Mouse (Mus musculus): ENCODE measurements around the gene Faim2.

The Faim2 gene

DNA sequence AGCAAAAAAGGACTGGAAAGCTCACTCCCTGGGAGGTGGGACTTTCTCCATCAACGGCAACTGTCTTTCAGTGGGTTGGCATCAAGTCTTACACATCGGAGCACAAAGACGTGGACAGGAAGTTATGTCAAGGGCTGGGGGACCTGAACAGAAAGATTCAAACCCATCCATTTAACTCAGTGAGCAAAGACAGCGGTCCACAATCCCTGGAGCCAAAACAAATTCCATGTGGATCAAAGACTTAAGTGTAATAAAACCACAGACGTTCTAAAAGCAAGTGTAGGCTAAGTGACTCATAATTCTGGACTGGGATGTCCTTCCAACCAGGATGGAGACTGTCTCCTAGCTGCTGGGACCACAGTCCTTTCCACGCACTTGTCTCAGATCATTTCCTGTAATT lies 19.8 kb upstream of the Faim2 start:
- peaks cover 21% of the 10 kb centered on the region for H3K27me3 ChIP-seq (ENCODE audit: insufficient read depth, low read length)
- H3K4me3 ChIP-seq (replicated peaks; ENCODE audit: low read length), result no peak overlapping the region
- TF ChIP-seq NANOG (IDR thresholded peaks at IDR 0.05; ENCODE audit: borderline replicate concordance, low read length) (no peak), CTCF (conservative IDR thresholded peaks at IDR 0.05; ENCODE audit: low read length) (no peak), POU5F1 (IDR thresholded peaks at IDR 0.05; ENCODE audit: borderline replicate concordance, low read length) (no peak)
- peaks cover 52% of the 10 kb centered on the region for H3K4me1 ChIP-seq (replicated peaks; ENCODE audit: low read depth, low read length)
- no peaks in the 10 kb centered on the region for H3K9me3 ChIP-seq (ENCODE audit: low read length)
- no peaks in the 10 kb centered on the region for H3K36me3 ChIP-seq (ENCODE audit: insufficient read depth, low read length)

GRCm38 (mm10) chr15:99546596-99546995 lies 18.6 kb upstream of the Faim2 start:
- H3K9me3 ChIP-seq (ENCODE audit: low read length), result no peaks in the 10 kb centered on the region
- TF ChIP-seq POU5F1 (IDR thresholded peaks at IDR 0.05; ENCODE audit: borderline replicate concordance, low read length), result no peak
- TF ChIP-seq NANOG (IDR thresholded peaks at IDR 0.05; ENCODE audit: borderline replicate concordance, low read length), result no peak
- TF ChIP-seq CTCF (conservative IDR thresholded peaks at IDR 0.05; ENCODE audit: low read length), result no peak
- no peaks in the 10 kb centered on the region for H3K36me3 ChIP-seq (ENCODE audit: insufficient read depth, low read length)
- peaks cover 52% of the 10 kb centered on the region for H3K4me1 ChIP-seq (replicated peaks; ENCODE audit: low read depth, low read length)
- no peak overlapping the region for H3K4me3 ChIP-seq (replicated peaks; ENCODE audit: low read length)
- peaks cover 24% of the 10 kb centered on the region for H3K27me3 ChIP-seq (ENCODE audit: insufficient read depth, low read length)

DNA sequence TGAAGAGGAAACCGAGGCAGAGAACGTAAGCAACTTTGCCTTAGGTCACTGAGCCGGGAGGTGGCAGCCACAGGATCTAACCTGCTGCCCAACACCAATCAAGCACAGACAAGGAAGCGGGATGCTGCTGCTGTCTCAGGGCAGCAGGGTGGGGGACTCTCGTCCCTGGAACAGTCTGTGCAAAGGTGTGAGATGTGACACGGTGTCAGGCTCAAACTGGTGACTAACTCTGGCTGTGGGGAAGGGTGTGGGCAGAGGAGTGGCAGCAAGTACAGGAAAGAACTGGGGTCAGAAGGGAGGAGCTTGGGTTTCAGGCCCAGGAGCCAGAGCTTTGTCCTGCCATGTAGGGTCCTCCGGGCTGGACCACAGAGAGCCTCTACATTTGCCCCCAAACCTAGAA lies 16.1 kb upstream of the Faim2 start:
- 0 out of 2 replicates have a peak overlapping the region, but pooled peaks have one; percentile 3 for H3K4me3 ChIP-seq (replicated peaks; ENCODE audit: low read length)
- no peaks in the 10 kb centered on the region for H3K36me3 ChIP-seq (ENCODE audit: insufficient read depth, low read length)
- no peak for TF ChIP-seq NANOG (IDR thresholded peaks at IDR 0.05; ENCODE audit: borderline replicate concordance, low read length)
- H3K27me3 ChIP-seq (ENCODE audit: insufficient read depth, low read length), result peaks cover 20% of the 10 kb centered on the region
- no peaks in the 10 kb centered on the region for H3K9me3 ChIP-seq (ENCODE audit: low read length)
- peaks cover 32% of the 10 kb centered on the region for H3K4me1 ChIP-seq (replicated peaks; ENCODE audit: low read depth, low read length)

DNA sequence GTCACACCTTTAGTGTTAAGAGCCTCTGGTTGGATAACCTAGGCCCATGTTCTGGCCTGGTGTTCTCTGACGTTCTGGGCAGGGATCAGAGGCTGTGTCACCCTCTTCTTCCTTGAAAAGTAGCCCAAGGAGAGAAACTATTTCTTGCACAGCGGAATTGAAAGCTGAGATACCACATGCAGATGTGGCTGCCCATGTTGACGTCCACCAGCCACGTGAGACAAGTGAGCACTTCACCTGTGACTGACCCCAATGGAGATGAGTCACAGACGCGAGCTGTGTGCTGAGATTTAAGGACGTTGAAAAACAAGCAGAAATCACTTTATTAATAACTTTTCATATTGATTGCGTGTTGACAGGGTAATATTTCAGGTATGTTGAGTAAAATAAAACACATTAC lies 11.9 kb upstream of the Faim2 start:
- Histone ChIP-seq H3K36me3 (ENCODE audit: insufficient read depth, low read length) (no peaks in the 10 kb centered on the region), H3K4me1 (replicated peaks; ENCODE audit: low read depth, low read length) (peaks cover 14% of the 10 kb centered on the region), H3K27me3 (ENCODE audit: insufficient read depth, low read length) (peaks cover 18% of the 10 kb centered on the region), H3K4me3 (replicated peaks; ENCODE audit: low read length) (no peak overlapping the region), H3K9me3 (ENCODE audit: low read length) (no peaks in the 10 kb centered on the region)
- no peak for TF ChIP-seq POU5F1 (IDR thresholded peaks at IDR 0.05; ENCODE audit: borderline replicate concordance, low read length)
- TF ChIP-seq CTCF (conservative IDR thresholded peaks at IDR 0.05; ENCODE audit: low read length), result no peak
- no peak for TF ChIP-seq NANOG (IDR thresholded peaks at IDR 0.05; ENCODE audit: borderline replicate concordance, low read length)

GRCm38 (mm10) chr15:99536889-99537862 lies 9.2 kb upstream of the Faim2 start:
- Histone ChIP-seq H3K4me1 (replicated peaks; ENCODE audit: low read depth, low read length) (0 out of 2 replicates have a peak, but pooled peaks cover under 1% of the 10 kb centered on the region), H3K27me3 (ENCODE audit: insufficient read depth, low read length) (peaks cover 3% of the 10 kb centered on the region; the same call in 1 of the 2 replicates), H3K36me3 (ENCODE audit: insufficient read depth, low read length) (no peaks in the 10 kb centered on the region), H3K9me3 (ENCODE audit: low read length) (no peaks in the 10 kb centered on the region), H3K4me3 (replicated peaks; ENCODE audit: low read length) (no peak overlapping the region)
- TF ChIP-seq NANOG (IDR thresholded peaks at IDR 0.05; ENCODE audit: borderline replicate concordance, low read length) (no peak), CTCF (conservative IDR thresholded peaks at IDR 0.05; ENCODE audit: low read length) (no peak), POU5F1 (IDR thresholded peaks at IDR 0.05; ENCODE audit: borderline replicate concordance, low read length) (no peak)

DNA sequence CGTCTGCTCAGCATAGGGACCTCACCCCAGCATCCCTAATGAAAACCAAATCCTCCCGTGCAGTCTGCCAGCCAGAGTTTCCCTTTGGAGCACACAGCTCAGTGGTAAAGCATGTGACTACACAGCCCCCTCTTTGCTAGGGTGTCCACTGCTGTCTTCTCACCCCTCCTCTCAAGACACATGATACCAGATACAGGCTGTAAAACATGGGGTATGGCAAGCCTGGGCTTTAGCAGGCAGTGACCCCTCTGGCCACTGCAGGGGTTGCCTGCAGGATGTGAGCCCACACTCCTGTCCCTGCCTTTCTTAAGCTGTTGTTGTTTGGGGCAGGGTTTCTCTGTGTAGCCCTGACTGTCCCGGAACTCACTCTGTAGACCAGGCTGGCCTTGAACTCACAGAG lies 4.1 kb upstream of the Faim2 start:
- Histone ChIP-seq H3K4me3 (replicated peaks; ENCODE audit: low read length) (no peak overlapping the region), H3K4me1 (replicated peaks; ENCODE audit: low read depth, low read length) (peaks cover 29% of the 10 kb centered on the region), H3K27me3 (ENCODE audit: insufficient read depth, low read length) (peaks cover 48% of the 10 kb centered on the region), H3K36me3 (ENCODE audit: insufficient read depth, low read length) (no peaks in the 10 kb centered on the region), H3K9me3 (ENCODE audit: low read length) (no peaks in the 10 kb centered on the region)
- TF ChIP-seq POU5F1 (IDR thresholded peaks at IDR 0.05; ENCODE audit: borderline replicate concordance, low read length), result no peak
- no peak for TF ChIP-seq CTCF (conservative IDR thresholded peaks at IDR 0.05; ENCODE audit: low read length)
- no peak for TF ChIP-seq NANOG (IDR thresholded peaks at IDR 0.05; ENCODE audit: borderline replicate concordance, low read length)

DNA sequence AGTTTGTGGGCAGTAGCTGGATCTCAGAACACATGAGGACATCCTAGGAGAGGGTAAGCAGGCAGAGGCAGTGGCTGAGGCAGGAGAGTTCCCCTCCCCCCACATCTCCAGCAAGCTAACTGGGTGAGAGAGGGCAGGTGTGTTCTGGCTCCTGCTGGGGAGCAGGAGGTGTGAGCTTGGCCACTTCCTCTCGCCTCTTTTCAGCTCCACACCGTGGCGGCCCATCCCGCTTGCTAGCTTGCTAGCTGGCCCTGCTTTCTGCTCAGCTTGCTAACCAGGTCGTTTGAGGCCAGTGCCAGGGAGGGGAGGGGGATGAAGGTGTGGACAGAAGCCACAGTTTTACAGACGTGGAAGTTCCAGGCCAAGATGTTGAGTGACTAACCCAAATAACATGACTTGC lies 3.2 kb upstream of the Faim2 start:
- Histone ChIP-seq H3K9me3 (ENCODE audit: low read length) (no peaks in the 10 kb centered on the region), H3K4me3 (replicated peaks; ENCODE audit: low read length) (0 out of 2 replicates have a peak overlapping the region, but pooled peaks have one; percentile 17), H3K4me1 (replicated peaks; ENCODE audit: low read depth, low read length) (peaks cover 29% of the 10 kb centered on the region), H3K27me3 (ENCODE audit: insufficient read depth, low read length) (peaks cover 57% of the 10 kb centered on the region), H3K36me3 (ENCODE audit: insufficient read depth, low read length) (no peaks in the 10 kb centered on the region)
- TF ChIP-seq POU5F1 (IDR thresholded peaks at IDR 0.05; ENCODE audit: borderline replicate concordance, low read length), result no peak
- no peak for TF ChIP-seq NANOG (IDR thresholded peaks at IDR 0.05; ENCODE audit: borderline replicate concordance, low read length)
- TF ChIP-seq CTCF (conservative IDR thresholded peaks at IDR 0.05; ENCODE audit: low read length), result no peak

- Histone ChIP-seq H3K9me3 (ENCODE audit: low read length) (no peaks in the 10 kb centered on the region), H3K36me3 (ENCODE audit: insufficient read depth, low read length) (no peaks in the 10 kb centered on the region), H3K4me3 (replicated peaks; ENCODE audit: low read length) (no peak overlapping the region), H3K27me3 (ENCODE audit: insufficient read depth, low read length) (peaks cover 74% of the 10 kb centered on the region), H3K4me1 (replicated peaks; ENCODE audit: low read depth, low read length) (peaks cover 24% of the 10 kb centered on the region)
- TF ChIP-seq NANOG (IDR thresholded peaks at IDR 0.05; ENCODE audit: borderline replicate concordance, low read length) (no peak), POU5F1 (IDR thresholded peaks at IDR 0.05; ENCODE audit: borderline replicate concordance, low read length) (no peak), CTCF (conservative IDR thresholded peaks at IDR 0.05; ENCODE audit: low read length) (no peak)
These were observed 1.3 kb downstream of the Faim2 start for GRCm38 (mm10) chr15:99526681-99527080.

Data from E14TG2a.4 (cell line).